Mouse (Mus musculus) forebrain, embryonic 12.5 days (tissue): ENCODE data around the gene Mindy3. TPM values are rescaled to one million over a fixed set of nuclear protein-coding genes. Genes with fewer than 3 reads are reported as not detected.

Experiments
- ATAC-seq: fragments of 200-750 bp; cut with Nextera tagmentation; 2 replicates; pipeline ENCODE4 v1.8.0; 2017; ENCODE audit warnings: moderate TSS enrichment; ENCODE audit not compliant: low FRiP score
- H3K27ac ChIP-seq: fragments of 300-500 bp; sonication (generic); 2 replicates; pipeline ENCODE4 v1.5.1; 2016; ENCODE audit warnings: mild to moderate bottlenecking
- H3K27me3 ChIP-seq: fragments of 300-500 bp; sonication (generic); 2 replicates; pipeline ENCODE4 v1.6.1; 2016; ENCODE audit warnings: mild to moderate bottlenecking
- H3K36me3 ChIP-seq: fragments of 300-500 bp; sonication (generic); replicated peaks from 2 replicates; pipeline ENCODE4 v1.6.1; 2016; ENCODE audit warnings: mild to moderate bottlenecking
- H3K4me1 ChIP-seq: fragments of 300-500 bp; sonication (generic); 2 replicates; pipeline ENCODE4 v1.6.1; 2016
- H3K4me2 ChIP-seq: fragments of 300-500 bp; sonication (generic); 2 replicates; pipeline ENCODE4 v1.6.1; 2016; ENCODE audit warnings: mild to moderate bottlenecking, moderate library complexity
- H3K4me3 ChIP-seq: fragments of 300-500 bp; sonication (generic); replicated peaks from 2 replicates; pipeline ENCODE4 v1.5.1; 2016; ENCODE audit warnings: mild to moderate bottlenecking
- H3K9ac ChIP-seq: fragments of 300-500 bp; sonication (generic); 2 replicates; pipeline ENCODE4 v1.6.1; 2016; ENCODE audit warnings: mild to moderate bottlenecking
- H3K9me3 ChIP-seq: fragments of 300-500 bp; sonication (generic); 2 replicates; pipeline ENCODE4 v1.6.1; 2016
- WGBS: fragments of 180-500 bp; shearing (Covaris S2); methylation state at CpG from one replicate; pipeline ENCODE4 v1.1.7; 2016; 5-methylcytosine and 5-hydroxymethylcytosine counted together
- polyA plus RNA-seq: library from polyadenylated mRNA; unstranded; fragments of >200 nt; fragmentation: Nextera tagmentation; extraction: Ambion mirVana; gene quantifications from 2 replicates; pipeline ENCODE4 v1.2.1, GENCODE M21; 2016

The Mindy3 gene
- polyA plus RNA-seq, 1 experiment from 2014 or later = 39.3 TPM

- no peak overlapping the region for H3K4me2 ChIP-seq
- ATAC-seq = no peak
- H3K4me1 ChIP-seq = no peaks in the 10 kb centered on the region
- H3K27me3 ChIP-seq = no peaks in the 10 kb centered on the region
- no peaks in the 10 kb centered on the region; the same call in 1 of the 2 replicates for H3K36me3 ChIP-seq
- WGBS = 97% methylated on average over 2 of the region's 2 CpGs
- H3K9ac ChIP-seq = no peak overlapping the region
- H3K27ac ChIP-seq = no peak overlapping the region
- no peak overlapping the region for H3K4me3 ChIP-seq
- H3K9me3 ChIP-seq = no peaks in the 10 kb centered on the region
Observed at GRCm38 (mm10) chr2:12406737-12407136, 12.5 kb downstream of the Mindy3 start.

DNA sequence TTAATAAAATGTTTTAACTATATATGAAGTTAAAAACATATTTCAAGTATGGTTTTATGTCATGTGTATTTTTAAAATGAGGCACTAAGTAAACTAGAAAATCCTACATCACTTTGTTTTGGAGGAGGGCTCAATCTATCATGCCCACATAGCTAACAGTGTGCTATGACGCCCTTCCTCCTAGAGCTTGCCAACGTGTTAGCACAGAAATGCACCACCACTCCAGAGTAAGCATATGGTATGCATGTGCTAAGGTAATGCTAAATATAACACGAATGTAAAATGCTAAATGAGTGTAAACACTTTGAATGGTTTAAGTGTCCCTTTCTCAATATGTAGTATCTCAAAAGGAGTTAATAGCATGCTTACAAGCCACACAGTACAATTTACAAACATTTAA, 16.8 kb downstream of the Mindy3 start:
- Histone ChIP-seq H3K9ac (no peak overlapping the region), H3K27ac (no peak overlapping the region), H3K36me3 (no peaks in the 10 kb centered on the region; the same call in 1 of the 2 replicates), H3K4me3 (no peak overlapping the region), H3K4me1 (no peaks in the 10 kb centered on the region), H3K4me2 (no peak overlapping the region), H3K27me3 (no peaks in the 10 kb centered on the region), H3K9me3 (no peaks in the 10 kb centered on the region)
- ATAC-seq = no peak
- WGBS = 86% methylated on average over 3 of the region's 3 CpGs

DNA sequence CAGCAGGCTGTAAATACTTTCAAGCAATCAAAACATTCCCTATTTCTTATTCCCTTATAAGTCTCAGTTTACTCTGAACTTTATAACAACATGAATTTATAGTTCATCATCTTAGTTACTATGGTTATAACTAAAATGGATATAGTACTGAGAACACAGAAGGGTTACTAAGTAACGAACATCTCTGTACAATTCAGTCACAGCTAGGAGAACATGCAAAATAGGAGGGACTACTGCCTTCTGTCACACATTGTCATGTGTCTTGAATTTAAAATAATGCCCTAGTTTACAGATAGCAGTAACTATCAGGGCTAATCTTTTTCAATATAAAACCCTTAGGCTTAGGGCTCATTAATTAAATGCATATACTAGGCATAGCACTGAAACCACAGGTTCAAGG, 18.1 kb downstream of the Mindy3 start:
- no peak overlapping the region for H3K4me2 ChIP-seq
- H3K9me3 ChIP-seq = no peaks in the 10 kb centered on the region
- H3K27ac ChIP-seq = no peak overlapping the region
- WGBS = 84% methylated on average over 1 of the region's 1 CpGs
- no peak overlapping the region for H3K4me3 ChIP-seq
- H3K36me3 ChIP-seq = no peaks in the 10 kb centered on the region; the same call in 1 of the 2 replicates
- H3K9ac ChIP-seq = no peak overlapping the region
- H3K4me1 ChIP-seq = no peaks in the 10 kb centered on the region
- no peak for ATAC-seq
- no peaks in the 10 kb centered on the region for H3K27me3 ChIP-seq

DNA sequence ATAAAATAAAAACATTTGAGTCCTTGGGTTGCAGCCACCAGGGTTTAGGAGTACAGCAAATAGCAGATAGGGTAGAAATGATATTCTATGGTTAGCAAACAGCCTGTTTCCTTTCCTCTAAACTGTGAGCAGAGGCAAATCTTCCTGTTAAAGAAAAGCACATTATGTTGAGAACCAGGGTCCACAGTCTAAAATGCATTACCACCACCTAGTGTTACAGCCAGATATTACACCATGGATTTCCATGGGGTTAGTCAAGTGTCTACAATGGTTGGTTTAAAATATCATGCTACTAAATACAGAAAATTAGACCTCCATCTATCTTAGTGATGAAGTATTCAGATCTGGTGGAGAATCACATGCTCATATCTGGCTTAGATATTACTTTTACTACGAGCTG, 30.2 kb downstream of the Mindy3 start:
- WGBS = 64% methylated on average over 1 of the region's 1 CpGs
- no peak overlapping the region for H3K4me2 ChIP-seq

DNA sequence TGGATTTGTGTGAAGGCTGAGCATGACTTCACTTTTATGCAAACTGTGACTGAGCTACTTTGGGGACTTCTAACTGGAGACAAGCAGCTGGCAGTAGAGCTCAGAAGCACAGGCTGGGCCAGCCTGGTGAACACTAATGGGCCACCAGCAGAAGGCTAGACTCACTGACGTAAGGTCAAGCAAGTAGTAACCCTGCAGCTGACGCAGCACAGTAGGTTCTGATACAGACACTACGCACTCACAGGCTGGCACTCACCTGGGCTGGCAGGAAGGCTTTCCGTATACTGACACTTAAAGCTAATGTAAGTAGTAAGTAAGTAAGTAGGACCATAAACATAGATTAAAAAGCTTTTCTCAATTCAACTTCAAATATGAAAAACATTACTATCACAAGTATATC, 30.7 kb downstream of the Mindy3 start:
- no peak overlapping the region for H3K4me3 ChIP-seq
- H3K9me3 ChIP-seq = no peaks in the 10 kb centered on the region
- no peak for ATAC-seq
- H3K4me1 ChIP-seq = no peaks in the 10 kb centered on the region
- H3K4me2 ChIP-seq = no peak overlapping the region
- H3K9ac ChIP-seq = no peak overlapping the region
- WGBS = 93% methylated on average over 4 of the region's 4 CpGs
- peaks cover 5% of the 10 kb centered on the region; the same call in 1 of the 2 replicates for H3K36me3 ChIP-seq
- no peaks in the 10 kb centered on the region for H3K27me3 ChIP-seq
- H3K27ac ChIP-seq = no peak overlapping the region

More for the DNA sequence above, 30.2 kb downstream of the Mindy3 start:
- ATAC-seq = peak; percentile 68; the same call in 1 of the 2 replicates
- no peak overlapping the region for H3K27ac ChIP-seq
- no peaks in the 10 kb centered on the region for H3K4me1 ChIP-seq
- H3K27me3 ChIP-seq = no peaks in the 10 kb centered on the region
- no peaks in the 10 kb centered on the region for H3K9me3 ChIP-seq
- H3K9ac ChIP-seq = no peak overlapping the region
- no peak overlapping the region for H3K4me3 ChIP-seq
- peaks cover 5% of the 10 kb centered on the region; the same call in 1 of the 2 replicates for H3K36me3 ChIP-seq

GRCm38 (mm10) chr2:12384389-12384788, 34.9 kb downstream of the Mindy3 start:
- Histone ChIP-seq H3K9me3 (no peaks in the 10 kb centered on the region), H3K9ac (no peak overlapping the region), H3K4me3 (no peak overlapping the region), H3K4me1 (no peaks in the 10 kb centered on the region), H3K27me3 (no peaks in the 10 kb centered on the region), H3K36me3 (peaks cover 5% of the 10 kb centered on the region; the same call in 1 of the 2 replicates), H3K27ac (no peak overlapping the region), H3K4me2 (no peak overlapping the region)
- 97% methylated on average over 1 of the region's 1 CpGs for WGBS
- no peak for ATAC-seq

DNA sequence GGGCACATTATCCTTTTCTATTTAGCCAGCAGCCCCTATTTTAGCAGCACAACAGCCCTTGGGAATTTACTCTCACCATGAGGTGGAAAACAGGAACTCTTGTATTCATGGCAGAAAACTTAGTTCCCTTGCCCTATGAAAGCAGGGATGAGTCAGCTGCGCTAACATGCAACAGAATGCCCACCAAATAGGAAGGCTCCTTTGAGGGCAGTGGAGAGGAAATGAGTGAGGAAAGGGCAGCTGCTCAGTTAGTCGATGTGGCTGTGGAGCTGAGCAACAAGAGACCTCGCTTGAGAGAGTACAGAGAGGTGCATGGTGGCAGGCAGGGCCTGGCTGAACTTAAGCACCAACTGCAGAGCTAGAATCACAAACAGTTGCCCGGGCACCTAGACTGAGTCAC, 36.6 kb downstream of the Mindy3 start:
- Histone ChIP-seq H3K27ac (no peak overlapping the region), H3K9ac (no peak overlapping the region), H3K36me3 (peaks cover 5% of the 10 kb centered on the region; the same call in 1 of the 2 replicates), H3K27me3 (no peaks in the 10 kb centered on the region), H3K9me3 (no peaks in the 10 kb centered on the region), H3K4me3 (no peak overlapping the region), H3K4me1 (no peaks in the 10 kb centered on the region), H3K4me2 (no peak overlapping the region)
- no peak for ATAC-seq
- WGBS = 85% methylated on average over 4 of the region's 4 CpGs

DNA sequence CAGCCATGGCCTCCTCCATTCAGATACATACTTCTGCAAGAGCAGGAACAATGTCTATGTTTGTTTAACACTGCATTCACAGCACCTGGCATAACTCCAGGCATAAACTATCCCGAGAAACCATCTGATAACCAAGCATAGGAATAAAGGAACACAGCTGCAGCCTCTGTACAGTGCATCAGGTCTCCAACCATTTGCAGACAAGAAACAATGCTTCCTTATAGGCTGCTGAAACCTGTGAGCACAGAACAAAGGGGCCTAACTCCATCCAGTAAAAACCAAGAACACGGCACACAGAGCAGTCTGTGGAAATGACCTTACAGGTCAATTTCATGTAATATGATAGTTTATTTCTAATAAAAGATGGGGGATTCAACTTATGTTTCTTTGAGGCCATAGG, 39.0 kb downstream of the Mindy3 start:
- Histone ChIP-seq H3K9me3 (no peaks in the 10 kb centered on the region), H3K36me3 (no peaks in the 10 kb centered on the region; the same call in 1 of the 2 replicates), H3K4me1 (no peaks in the 10 kb centered on the region), H3K4me3 (no peak overlapping the region), H3K27me3 (no peaks in the 10 kb centered on the region), H3K9ac (no peak overlapping the region), H3K27ac (no peak overlapping the region), H3K4me2 (no peak overlapping the region)
- ATAC-seq = no peak
- WGBS = 61% methylated on average over 2 of the region's 2 CpGs

- no peak overlapping the region for H3K4me2 ChIP-seq
- H3K36me3 ChIP-seq = no peaks in the 10 kb centered on the region; the same call in 1 of the 2 replicates
- H3K9ac ChIP-seq = no peak overlapping the region
- no peaks in the 10 kb centered on the region for H3K27me3 ChIP-seq
- no peaks in the 10 kb centered on the region for H3K4me1 ChIP-seq
- no peak overlapping the region for H3K27ac ChIP-seq
- WGBS = 94% methylated on average over 5 of the region's 5 CpGs
- no peak for ATAC-seq
- no peaks in the 10 kb centered on the region for H3K9me3 ChIP-seq
- no peak overlapping the region for H3K4me3 ChIP-seq
Observed at GRCm38 (mm10) chr2:12378591-12378990, 40.7 kb downstream of the Mindy3 start.

- peak; percentile 69; the same call in 1 of the 2 replicates for ATAC-seq
- WGBS = 21% methylated on average over 1 of the region's 1 CpGs
- Histone ChIP-seq H3K27ac (no peak overlapping the region), H3K27me3 (no peaks in the 10 kb centered on the region), H3K9me3 (no peaks in the 10 kb centered on the region), H3K4me1 (no peaks in the 10 kb centered on the region), H3K4me3 (no peak overlapping the region), H3K9ac (no peak overlapping the region), H3K36me3 (no peaks in the 10 kb centered on the region), H3K4me2 (no peak overlapping the region)
Observed at GRCm38 (mm10) chr2:12377024-12377423, 42.2 kb downstream of the Mindy3 start.

GRCm38 (mm10) chr2:12372883-12373282, 46.4 kb downstream of the Mindy3 start:
- H3K27me3 ChIP-seq = no peaks in the 10 kb centered on the region
- no peak overlapping the region for H3K27ac ChIP-seq
- no peak overlapping the region for H3K9ac ChIP-seq
- H3K9me3 ChIP-seq = no peaks in the 10 kb centered on the region
- no peaks in the 10 kb centered on the region for H3K4me1 ChIP-seq
- ATAC-seq = no peak
- no peaks in the 10 kb centered on the region for H3K36me3 ChIP-seq
- no peak overlapping the region for H3K4me3 ChIP-seq
- 94% methylated on average over 2 of the region's 2 CpGs for WGBS
- no peak overlapping the region for H3K4me2 ChIP-seq

- 94% methylated on average over 4 of the region's 4 CpGs for WGBS
- no peaks in the 10 kb centered on the region for H3K27me3 ChIP-seq
- no peak overlapping the region for H3K27ac ChIP-seq
- no peak for ATAC-seq
- H3K4me2 ChIP-seq = no peak overlapping the region
- H3K4me1 ChIP-seq = no peaks in the 10 kb centered on the region
- H3K36me3 ChIP-seq = no peaks in the 10 kb centered on the region
- no peaks in the 10 kb centered on the region for H3K9me3 ChIP-seq
- no peak overlapping the region for H3K9ac ChIP-seq
- no peak overlapping the region for H3K4me3 ChIP-seq
Observed at GRCm38 (mm10) chr2:12371401-12371800, 47.9 kb downstream of the Mindy3 start.

GRCm38 (mm10) chr2:12368451-12368850, 50.8 kb downstream of the Mindy3 start:
- no peaks in the 10 kb centered on the region for H3K4me1 ChIP-seq
- no peak for ATAC-seq
- H3K36me3 ChIP-seq = 0 out of 2 replicates have a peak, but pooled peaks cover 3% of the 10 kb centered on the region
- H3K27me3 ChIP-seq = no peaks in the 10 kb centered on the region
- H3K9ac ChIP-seq = no peak overlapping the region
- H3K4me2 ChIP-seq = no peak overlapping the region
- H3K9me3 ChIP-seq = no peaks in the 10 kb centered on the region
- no peak overlapping the region for H3K4me3 ChIP-seq
- 85% methylated on average over 2 of the region's 2 CpGs for WGBS
- no peak overlapping the region for H3K27ac ChIP-seq
